Comparison of ENCODE assay signal across 9 mouse cellular contexts in the genomic region with DNA sequence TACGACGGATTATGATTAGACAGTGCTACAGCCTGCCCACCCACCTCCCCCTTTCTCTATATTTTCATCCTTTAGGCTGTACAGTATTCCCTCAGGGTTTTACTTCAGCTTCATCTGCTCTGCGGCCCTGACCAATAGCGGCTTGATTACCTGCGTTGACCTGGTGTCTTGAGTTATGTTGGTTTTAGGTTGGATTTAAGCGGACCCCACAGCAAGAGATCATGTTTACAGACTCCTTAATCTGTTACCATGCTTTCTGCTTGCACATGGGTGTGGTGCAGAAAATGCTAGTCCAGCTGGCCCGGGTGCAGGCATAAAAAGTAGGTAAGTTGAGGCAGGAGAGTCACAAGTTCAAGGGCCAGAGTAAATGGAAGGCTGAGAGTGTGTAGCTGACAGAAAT. TPM values are rescaled to one million over a fixed set of nuclear protein-coding genes. Genes with fewer than 3 reads are reported as not detected.
DNase-seq lines count a peak whose midpoint lies in the region; ATAC-seq and TF ChIP-seq lines count a peak whose summit lies in the region.
"Had no signal": no experiment of that assay in that cellular context is flagged by ENCODE, and none has a peak within 500 bp of the region (broad histone marks: within the 10 kb centered on the region; RNA-seq: fewer than 3 reads in every experiment).

No protein-coding gene starts in this region.

- H3K27ac ChIP-seq in kidney, embryonic 14.5 days (ENCODE audit: low read depth, low read length), result 0 out of 2 replicates have a peak overlapping the region, but pooled peaks have one; percentile 68
- H3K27ac ChIP-seq in embryonic facial prominence, embryonic 13.5 days, result peak overlapping the region; percentile 80
- peak overlapping the region; percentile 86 for H3K27ac ChIP-seq in hindbrain, postnatal 0 days
- no peak overlapping the region for H3K27ac ChIP-seq in midbrain, embryonic 16.5 days (ENCODE audit: low read length)

- H3K9ac ChIP-seq in kidney, embryonic 14.5 days (ENCODE audit: low read depth, low read length), result no peak overlapping the region; the same call in 1 of the 2 replicates
- peak overlapping the region; percentile 79 for H3K9ac ChIP-seq in embryonic facial prominence, embryonic 13.5 days
- H3K9ac ChIP-seq in hindbrain, postnatal 0 days (replicated peaks; ENCODE audit: low read length), result peak overlapping the region; percentile 80; the same call in 1 of the 2 replicates
- H3K9ac ChIP-seq in midbrain, embryonic 16.5 days (ENCODE audit: low read depth, low read length), result peak overlapping the region; percentile 75

- H3K9me3 ChIP-seq in kidney, embryonic 14.5 days (ENCODE audit: control insufficient read depth, low read length), result no peaks in the 10 kb centered on the region
- H3K9me3 ChIP-seq in embryonic facial prominence, embryonic 13.5 days, result no peaks in the 10 kb centered on the region
- H3K9me3 ChIP-seq in hindbrain, postnatal 0 days (ENCODE audit: low read length), result no peaks in the 10 kb centered on the region
- H3K9me3 ChIP-seq in midbrain, embryonic 16.5 days (replicated peaks; ENCODE audit: control insufficient read depth, low read length, poor library complexity, severe bottlenecking), result no peaks in the 10 kb centered on the region

- no peak for DNase-seq in kidney, adult 9 months
- DNase-seq in hindbrain, postnatal 0 days (ENCODE audit: low spot score), result no peak
- no peak for DNase-seq in left cerebral cortex, adult 9 months (ENCODE audit: low spot score in 2 of 2)
- DNase-seq in gastrocnemius, adult 18-20 months (ENCODE audit: low spot score), result no peak
- no peak for DNase-seq in lung, postnatal 25 days (ENCODE audit: low spot score)

- peaks cover 40% of the 10 kb centered on the region for H3K36me3 ChIP-seq in kidney, embryonic 14.5 days (ENCODE audit: control insufficient read depth, insufficient read depth, low read length)
- peaks cover 51% of the 10 kb centered on the region for H3K36me3 ChIP-seq in embryonic facial prominence, embryonic 13.5 days
- peaks cover 37% of the 10 kb centered on the region for H3K36me3 ChIP-seq in hindbrain, postnatal 0 days (ENCODE audit: insufficient read depth, low read length)
- peaks cover 24% of the 10 kb centered on the region for H3K36me3 ChIP-seq in midbrain, embryonic 16.5 days (ENCODE audit: control insufficient read depth, insufficient read depth, low read length)

- no peaks in the 10 kb centered on the region for H3K27me3 ChIP-seq in kidney, embryonic 14.5 days (ENCODE audit: control insufficient read depth, insufficient read depth, low read length)
- H3K27me3 ChIP-seq in embryonic facial prominence, embryonic 13.5 days, result no peaks in the 10 kb centered on the region
- no peaks in the 10 kb centered on the region for H3K27me3 ChIP-seq in hindbrain, postnatal 0 days (ENCODE audit: insufficient read depth, low read length)
- H3K27me3 ChIP-seq in midbrain, embryonic 16.5 days (ENCODE audit: control insufficient read depth, insufficient read depth, low read depth, low read length), result no peaks in the 10 kb centered on the region
- H3K27me3 ChIP-seq: Patski had no signal

- no peak for ATAC-seq in kidney, embryonic 14.5 days (ENCODE audit: low FRiP score, low TSS enrichment)
- no peak for ATAC-seq in embryonic facial prominence, embryonic 13.5 days (ENCODE audit: insufficient number of reproducible peaks, insufficient read depth, low FRiP score, low TSS enrichment, low read depth)
- ATAC-seq in hindbrain, postnatal 0 days, result no peak
- no peak for ATAC-seq in midbrain, embryonic 16.5 days

- peak overlapping the region; percentile 67 for H3K4me3 ChIP-seq in kidney, embryonic 14.5 days (ENCODE audit: low read length)
- H3K4me3 ChIP-seq in embryonic facial prominence, embryonic 13.5 days, result peak overlapping the region; percentile 83; the same call in 1 of the 2 replicates
- H3K4me3 ChIP-seq in hindbrain, postnatal 0 days (ENCODE audit: low read length), result peak overlapping the region; percentile 79; the same call in 1 of the 2 replicates
- no peak overlapping the region for H3K4me3 ChIP-seq in midbrain, embryonic 16.5 days (ENCODE audit: low read depth, low read length)

- TF ChIP-seq CTCF in hindbrain, postnatal 0 days (IDR thresholded peaks at IDR 0.05; ENCODE audit: low read depth), result no peak

- H3K4me2 ChIP-seq in kidney, embryonic 14.5 days (replicated peaks; ENCODE audit: low read depth, low read length), result peak overlapping the region; percentile 81
- H3K4me2 ChIP-seq in embryonic facial prominence, embryonic 13.5 days, result peak overlapping the region; percentile 94
- H3K4me2 ChIP-seq in hindbrain, postnatal 0 days (ENCODE audit: low read depth, low read length), result peak overlapping the region; percentile 78
- H3K4me2 ChIP-seq in midbrain, embryonic 16.5 days (ENCODE audit: low read length), result peak overlapping the region; percentile 84

- WGBS in kidney, embryonic 14.5 days, result 73% methylated on average over 7 of the region's 7 CpGs
- 86% methylated on average over 7 of the region's 7 CpGs for WGBS in embryonic facial prominence, embryonic 13.5 days
- 87% methylated on average over 7 of the region's 7 CpGs for WGBS in hindbrain, postnatal 0 days
- 87% methylated on average over 7 of the region's 7 CpGs for WGBS in midbrain, embryonic 16.5 days

- peaks cover 18% of the 10 kb centered on the region; the same call in 1 of the 2 replicates for H3K4me1 ChIP-seq in kidney, embryonic 14.5 days (ENCODE audit: control insufficient read depth, insufficient read depth, low read length)
- peaks cover 28% of the 10 kb centered on the region for H3K4me1 ChIP-seq in embryonic facial prominence, embryonic 13.5 days
- H3K4me1 ChIP-seq in hindbrain, postnatal 0 days (ENCODE audit: insufficient read depth, low read length), result peaks cover 16% of the 10 kb centered on the region
- H3K4me1 ChIP-seq in midbrain, embryonic 16.5 days (ENCODE audit: control insufficient read depth, insufficient read depth, low read length), result peaks cover 18% of the 10 kb centered on the region

RNA-seq across cellular contexts. Expression of gene Get4, which starts 0.8 kb away (rescaled TPM):
- 132 and 156 TPM in 2 replicates for polyA plus RNA-seq in kidney, embryonic 14.5 days (2014; fragmentation: Nextera tagmentation; extraction: Ambion mirVana)
- 137 and 160 TPM in 2 replicates for polyA plus RNA-seq in embryonic facial prominence, embryonic 13.5 days (2015; fragmentation: Nextera tagmentation; extraction: Ambion mirVana)
- 49.2 and 52.7 TPM in 2 replicates for total RNA-seq in hindbrain, postnatal 0 days (2014; rRNA removed)
- polyA plus RNA-seq in hindbrain, postnatal 0 days (2015; fragmentation: Nextera tagmentation; extraction: Ambion mirVana), result 136 and 141 TPM in 2 replicates
- polyA plus RNA-seq in midbrain, embryonic 16.5 days (2015; fragmentation: Nextera tagmentation; extraction: Ambion mirVana), result 115 and 122 TPM in 2 replicates
- total RNA-seq in gastrocnemius, adult 18-20 months (2021), result 10 to 100 TPM; 28.6 to 31.9 TPM

RNA-seq across cellular contexts. Expression of gene Sun1, which starts 50.8 kb away (rescaled TPM):
- polyA plus RNA-seq in kidney, embryonic 14.5 days (2014; fragmentation: Nextera tagmentation; extraction: Ambion mirVana), result 29.2 and 59.5 TPM in 2 replicates
- polyA plus RNA-seq in embryonic facial prominence, embryonic 13.5 days (2015; fragmentation: Nextera tagmentation; extraction: Ambion mirVana), result 51.5 and 53.0 TPM in 2 replicates
- 52.7 and 78.5 TPM in 2 replicates for total RNA-seq in hindbrain, postnatal 0 days (2014; rRNA removed)
- polyA plus RNA-seq in hindbrain, postnatal 0 days (2015; fragmentation: Nextera tagmentation; extraction: Ambion mirVana), result 33.9 and 36.2 TPM in 2 replicates
- 47.4 and 48.5 TPM in 2 replicates for polyA plus RNA-seq in midbrain, embryonic 16.5 days (2015; fragmentation: Nextera tagmentation; extraction: Ambion mirVana)
- total RNA-seq in gastrocnemius, adult 18-20 months (2021), result 10 to 100 TPM; 36.8 to 37.0 TPM
